Mouse (Mus musculus) liver, embryonic 14.5 days (tissue): ENCODE measurements around the gene Jam3.

Experiments used
- CTCF ChIP-seq: IDR thresholded peaks from 2 replicates; pipeline ENCODE4 v1.5.1; 2016; ENCODE audit warnings: antibody characterized with exemption, low read depth, control low read depth
- EP300 ChIP-seq: IDR thresholded peaks from 2 replicates; pipeline ENCODE4 v1.6.1; 2016; ENCODE audit warnings: antibody characterized with exemption, low read depth

GRCm38 (mm10) chr9:27166981-27167380, 11.8 kb upstream of the Jam3 start:
- TF ChIP-seq CTCF (no peak), EP300 (no peak)
